Mouse (Mus musculus) erythroid progenitor cell, adult 5-6 weeks (primary cell): ENCODE data around the gene Kmt5a. TPM values are rescaled to one million over a fixed set of nuclear protein-coding genes. Genes with fewer than 3 reads are reported as not detected.
"Not testable (repeated sequence)": the region's sequence is repeated elsewhere in the genome, so short reads cannot be mapped to it uniquely, and the experiment has no call there.

ENCODE experiments used
- ATAC-seq: replicated peaks from 2 replicates; pipeline ENCODE4 v1.8.0; 2016; ENCODE audit warnings: moderate number of reproducible peaks, mild to moderate bottlenecking, moderate TSS enrichment, inconsistent platforms; ENCODE audit not compliant: poor library complexity, low FRiP score, severe bottlenecking
- total RNA-seq, 2 experiments: library from RNA; stranded (forward) in 1 of 2; stranded (reverse) in 1 of 2; fragments of 150-400 nt in 1 of 2; fragments of 186-747, 209-891 nt in 1 of 2; gene quantifications; 2 replicates each; pipeline versions ENCODE4 v1.2.3 to v1.2.4; 2015 to 2017; ENCODE audit warnings: low replicate concordance in 2 of 2

The Kmt5a gene
- total RNA-seq, 2 experiments from 2014 or later = 307 to 488 TPM

DNA sequence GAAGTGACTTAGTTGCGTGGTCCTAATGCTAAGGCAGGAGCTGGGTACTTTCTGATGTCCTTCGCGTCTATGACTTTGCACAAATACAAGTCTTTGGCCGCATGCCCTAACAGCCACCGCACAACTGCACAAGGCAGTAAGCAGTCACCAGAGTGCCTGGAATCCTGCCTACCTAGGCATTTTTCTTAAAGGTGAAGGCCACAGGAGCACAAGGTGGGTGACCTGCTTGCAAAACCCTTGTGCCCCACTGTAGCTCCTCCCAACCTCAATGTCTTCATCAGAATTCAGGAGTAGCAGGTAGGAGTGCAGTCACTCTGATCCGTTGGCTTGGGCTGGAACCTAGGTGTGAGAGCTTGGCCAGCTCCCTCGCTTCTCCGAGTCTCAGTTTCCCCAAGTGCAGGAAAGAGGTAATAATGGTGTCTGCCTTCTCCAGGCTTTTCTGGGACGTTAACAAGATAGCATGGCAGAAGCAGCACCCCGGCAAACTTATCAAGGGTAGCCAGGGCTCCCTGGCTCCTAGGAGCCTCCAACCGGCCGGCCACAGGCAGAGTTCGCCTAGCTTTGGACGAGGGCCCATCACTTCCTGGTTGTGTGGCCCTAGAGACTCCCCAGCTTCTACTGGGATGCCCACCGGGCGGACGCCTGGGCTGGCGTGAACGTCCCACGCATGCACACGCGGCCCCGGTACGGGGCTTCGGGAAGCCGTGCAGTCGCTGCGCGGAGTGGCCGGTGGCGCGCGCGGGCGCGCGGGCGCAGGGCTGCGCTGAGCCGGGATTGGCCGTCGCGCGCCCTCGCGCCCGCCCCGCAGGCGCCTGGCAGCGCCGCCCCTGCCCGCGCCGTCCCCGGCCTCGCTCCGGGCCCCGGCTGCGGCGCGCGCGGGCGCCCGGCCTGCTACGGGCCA is 5.2 kb downstream of the Kmt5a start:
- ATAC-seq = peak; percentile 60

DNA sequence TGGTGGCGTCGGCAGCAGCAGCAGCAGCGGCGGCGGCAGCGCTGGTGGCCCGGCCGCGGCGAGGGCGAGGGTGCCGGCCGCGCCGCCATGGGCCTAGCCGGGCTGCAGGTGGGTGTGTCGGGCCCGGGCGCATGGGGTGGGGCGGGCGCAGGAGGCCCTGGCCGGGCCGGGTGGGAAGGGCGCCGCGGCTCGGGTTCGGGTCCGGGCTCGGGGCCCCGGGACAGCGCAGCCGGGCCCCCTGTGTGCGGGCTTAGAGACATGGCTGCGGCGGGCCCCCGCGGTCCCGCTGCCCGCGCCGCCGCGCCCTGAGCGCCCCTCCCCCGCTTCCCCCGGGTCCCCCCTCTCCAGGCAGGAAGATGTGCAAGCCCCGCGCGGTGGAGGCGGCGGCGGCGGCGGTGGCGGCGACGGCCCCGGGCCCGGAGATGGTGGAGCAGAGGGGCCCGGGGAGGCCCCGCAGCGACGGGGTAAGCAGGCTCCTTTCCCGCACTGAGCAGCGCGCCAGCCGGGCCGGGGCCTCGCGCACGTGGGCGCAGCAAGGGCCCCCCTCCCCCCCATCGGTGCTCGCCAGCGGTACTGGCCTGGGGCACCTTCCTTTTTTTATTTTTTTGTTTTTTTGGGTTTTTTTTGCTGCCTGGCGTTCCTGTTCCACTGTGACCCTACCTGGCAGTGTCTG is 6.0 kb downstream of the Kmt5a start:
- ATAC-seq = peak; percentile 53; the same call in 1 of the 2 replicates

DNA sequence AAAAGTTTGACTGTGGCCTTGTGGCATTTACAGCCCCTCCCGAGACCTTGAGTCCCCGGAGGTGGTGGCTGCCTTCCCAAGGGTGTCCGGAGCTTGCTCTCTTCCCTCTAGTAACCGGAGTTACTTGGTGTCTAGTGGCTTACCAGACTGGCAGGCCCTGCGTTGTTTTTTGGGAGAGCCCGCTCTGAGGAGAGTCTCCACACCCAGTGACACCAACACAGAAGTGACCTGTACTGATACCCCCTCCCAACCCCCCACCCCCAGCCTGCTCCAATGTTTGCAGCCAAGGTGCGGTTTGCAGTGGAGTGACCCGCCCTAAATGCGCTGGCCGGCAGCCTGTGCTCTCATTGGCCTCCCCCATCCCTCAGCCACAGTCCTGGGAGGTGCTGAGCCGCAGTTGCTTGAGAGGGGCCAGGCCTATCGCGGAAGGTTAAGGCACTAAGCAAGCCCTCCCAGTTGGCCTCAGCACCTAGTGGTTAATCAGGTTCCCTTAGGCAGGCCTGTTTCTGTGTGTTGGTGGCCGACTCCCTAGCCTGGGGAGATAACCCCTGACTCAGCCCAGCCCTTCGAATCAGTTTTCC is 6.7 kb downstream of the Kmt5a start:
- ATAC-seq = peak; percentile 33

DNA sequence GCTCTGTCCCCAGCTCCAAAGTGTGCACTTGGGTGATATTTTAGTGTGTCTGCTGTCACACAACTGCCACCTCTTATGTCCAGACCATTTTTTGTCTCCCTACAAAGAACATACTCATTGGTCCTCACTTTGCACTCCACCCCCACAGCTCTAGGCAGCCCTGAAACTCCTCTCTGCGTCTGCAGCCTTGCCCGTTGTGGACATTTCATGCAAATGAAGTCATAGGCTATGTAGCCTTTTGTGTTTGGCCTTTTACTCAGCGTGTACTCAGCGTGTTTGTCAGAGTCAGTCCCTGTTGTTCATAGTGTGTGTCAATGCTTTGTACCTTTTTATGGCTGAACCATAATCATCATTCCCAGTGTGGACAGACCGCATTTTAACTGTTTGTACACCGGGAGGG is 9.8 kb downstream of the Kmt5a start:
- no peak for ATAC-seq

DNA sequence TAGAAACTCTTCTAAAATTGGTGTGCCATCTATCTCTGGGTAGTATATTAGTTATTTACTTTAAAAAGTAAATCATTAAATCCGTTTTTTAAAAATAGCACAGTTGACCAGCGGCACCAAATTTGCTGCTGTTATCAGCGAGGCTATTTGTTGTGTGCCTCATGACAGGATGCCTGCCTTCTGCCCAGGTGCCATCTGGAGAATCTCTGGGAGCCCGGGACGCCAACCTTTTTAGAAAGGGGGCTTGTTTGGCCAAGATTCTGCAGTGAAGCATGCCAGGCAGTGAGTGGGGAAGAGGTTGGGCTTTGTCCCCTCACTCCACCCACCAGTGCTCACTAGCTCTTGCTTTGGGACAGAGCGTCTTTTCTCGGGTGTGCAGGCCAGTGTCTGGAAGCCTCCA is 10.3 kb downstream of the Kmt5a start:
- ATAC-seq = no peak

DNA sequence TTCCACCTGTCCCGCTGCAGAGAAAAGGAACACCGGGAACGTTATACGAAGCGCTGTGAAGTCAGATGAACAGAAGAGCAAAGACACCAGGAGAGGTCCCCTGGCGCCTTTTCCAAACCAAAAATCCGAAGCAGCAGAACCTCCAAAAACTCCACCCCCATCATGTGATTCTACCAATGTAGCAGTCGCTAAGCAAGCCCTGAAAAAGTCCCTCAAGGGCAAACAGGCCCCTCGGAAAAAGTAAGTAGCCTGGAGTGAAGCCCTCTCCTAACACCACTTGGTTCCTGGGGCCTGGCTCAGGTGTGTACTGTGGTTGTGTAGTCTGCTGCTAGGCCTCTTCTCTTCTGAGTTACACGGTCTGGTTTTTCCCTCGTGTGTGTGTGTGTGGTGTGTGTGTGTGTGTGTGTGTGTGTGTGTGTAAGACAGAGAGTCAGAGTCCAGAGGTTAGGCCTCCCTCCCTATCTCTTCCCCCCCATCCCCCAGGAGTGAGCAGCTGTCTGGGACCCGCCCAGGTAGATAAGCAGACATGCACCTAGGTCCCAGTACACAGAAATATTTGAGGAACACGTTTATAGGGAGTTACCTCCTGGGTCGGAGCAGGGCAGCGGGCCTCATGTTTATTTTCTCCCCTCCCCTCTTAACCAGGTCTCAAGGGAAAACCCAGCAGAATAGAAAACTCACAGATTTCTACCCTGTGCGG is 11.1 kb downstream of the Kmt5a start:
- ATAC-seq = 0 out of 2 replicates have a peak, but pooled peaks have one; percentile 20

GRCm38 (mm10) chr5:124452494-124453228 is 12.9 kb downstream of the Kmt5a start:
- no peak for ATAC-seq

- no peak for ATAC-seq
Measured at GRCm38 (mm10) chr5:124453339-124454081, 13.8 kb downstream of the Kmt5a start.

DNA sequence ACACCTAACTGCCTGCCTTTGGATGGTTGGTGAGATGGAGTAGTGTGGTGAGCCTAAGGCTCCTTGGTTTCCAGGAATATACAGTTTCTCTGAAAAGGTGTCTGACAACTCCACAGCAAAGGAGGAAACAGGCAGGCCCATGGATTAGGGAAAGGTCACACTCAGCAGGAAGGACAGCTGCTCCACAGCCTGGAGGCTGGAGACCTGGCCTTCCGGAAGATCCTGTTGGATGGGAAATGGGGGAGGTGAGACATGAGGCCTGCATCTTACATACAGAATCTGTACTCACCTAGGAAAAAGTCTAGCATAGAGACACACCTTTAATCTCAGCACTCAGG is 14.3 kb downstream of the Kmt5a start:
- no peak for ATAC-seq

- ATAC-seq = no peak
Measured at GRCm38 (mm10) chr5:124456762-124457161, 17.0 kb downstream of the Kmt5a start.

GRCm38 (mm10) chr5:124460922-124461321 is 21.2 kb downstream of the Kmt5a start:
- not testable (repeated sequence) for ATAC-seq

DNA sequence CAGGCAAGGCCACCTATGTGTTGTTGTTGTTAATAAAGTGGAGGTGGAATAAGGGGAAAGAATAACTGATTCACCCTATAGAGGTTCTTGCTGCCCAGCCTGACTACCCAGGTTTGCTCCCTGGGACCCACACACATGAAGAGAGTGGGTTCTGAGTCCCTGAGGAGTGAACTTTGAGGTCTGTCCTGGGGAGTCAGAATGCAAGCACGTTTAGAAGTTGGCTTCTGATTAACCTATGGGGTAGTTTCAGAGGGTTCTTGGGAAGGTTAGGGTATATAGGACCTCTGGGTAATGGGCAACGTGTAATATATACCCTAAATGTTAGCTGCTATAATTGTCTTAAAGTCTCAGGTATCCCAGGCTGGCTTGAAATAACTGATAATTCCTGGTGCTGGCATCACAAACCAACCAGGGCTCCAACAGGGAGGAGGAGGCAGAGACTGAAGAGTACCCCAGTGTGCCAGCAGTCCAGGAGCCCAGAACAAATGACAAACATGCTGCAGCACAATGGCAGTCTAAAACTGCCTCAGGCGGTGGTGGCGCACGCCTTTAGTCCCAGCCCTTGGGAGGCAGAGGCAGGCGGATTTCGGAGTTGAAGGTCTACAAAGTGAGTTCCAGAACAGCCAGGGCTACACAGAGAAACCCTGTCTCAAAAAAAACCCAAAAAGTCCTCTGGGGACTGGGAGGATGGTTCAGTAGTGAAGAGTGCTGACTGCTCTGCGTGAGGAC is 22.7 kb downstream of the Kmt5a start:
- no peak for ATAC-seq

DNA sequence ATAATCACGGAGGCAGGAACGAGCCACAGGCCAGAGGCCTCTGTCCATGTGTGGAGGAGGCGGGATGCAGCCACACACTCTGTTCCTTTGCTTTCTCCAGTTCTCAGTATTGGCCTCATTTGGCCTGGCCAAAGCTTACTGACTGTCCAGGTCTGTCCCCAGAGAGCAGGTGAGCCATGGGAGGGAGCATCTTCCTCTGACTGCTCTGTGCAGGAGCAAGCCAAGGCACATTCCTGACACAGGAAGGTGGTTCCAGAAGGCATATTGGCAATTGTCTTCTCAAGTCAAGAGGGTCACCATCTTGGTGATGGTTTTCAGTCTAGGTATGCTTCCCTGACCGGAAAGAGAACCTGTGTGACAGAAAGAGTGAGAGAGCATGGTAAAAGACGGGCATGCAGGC is 23.7 kb downstream of the Kmt5a start:
- ATAC-seq = no peak

- ATAC-seq = no peak
Measured at GRCm38 (mm10) chr5:124464905-124465304, 25.2 kb downstream of the Kmt5a start.

DNA sequence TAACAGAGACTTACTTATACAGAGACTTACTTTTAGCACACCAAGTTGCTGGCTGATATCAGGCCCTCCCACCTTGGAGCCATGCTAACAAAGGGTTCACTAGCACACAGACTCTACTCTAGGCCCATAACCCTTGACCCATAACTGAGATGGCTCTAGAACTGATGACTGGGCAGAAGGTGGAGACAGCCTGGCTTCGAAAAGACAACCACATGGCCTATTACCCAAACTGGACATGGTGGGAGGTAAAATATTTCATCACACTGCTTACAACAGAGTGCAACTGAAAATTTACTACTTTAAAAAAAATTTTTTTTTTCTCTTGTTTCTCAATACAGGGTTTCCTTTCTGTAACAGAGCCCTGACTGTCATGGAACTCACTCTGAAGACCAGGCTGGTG is 28.0 kb downstream of the Kmt5a start:
- no peak for ATAC-seq

DNA sequence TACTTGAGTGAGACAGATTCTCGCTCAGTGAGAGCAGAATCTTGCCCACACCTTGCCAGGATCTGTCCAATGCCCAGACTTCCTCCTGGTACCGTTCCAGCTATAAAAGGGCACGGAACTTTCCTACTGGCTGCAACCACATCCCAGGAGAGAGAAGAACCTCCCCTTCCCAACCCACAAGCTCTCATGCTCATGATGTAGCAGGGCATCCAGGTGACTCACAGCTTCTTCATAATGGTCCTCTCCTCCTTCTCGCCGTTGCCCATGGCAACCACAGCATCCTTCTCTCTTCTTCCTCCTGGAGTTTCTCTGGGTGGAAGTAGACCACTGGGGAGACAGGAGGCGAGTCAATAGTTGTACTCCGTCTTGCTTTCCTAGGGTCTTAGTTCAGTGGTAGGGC is 28.6 kb downstream of the Kmt5a start:
- ATAC-seq = no peak

DNA sequence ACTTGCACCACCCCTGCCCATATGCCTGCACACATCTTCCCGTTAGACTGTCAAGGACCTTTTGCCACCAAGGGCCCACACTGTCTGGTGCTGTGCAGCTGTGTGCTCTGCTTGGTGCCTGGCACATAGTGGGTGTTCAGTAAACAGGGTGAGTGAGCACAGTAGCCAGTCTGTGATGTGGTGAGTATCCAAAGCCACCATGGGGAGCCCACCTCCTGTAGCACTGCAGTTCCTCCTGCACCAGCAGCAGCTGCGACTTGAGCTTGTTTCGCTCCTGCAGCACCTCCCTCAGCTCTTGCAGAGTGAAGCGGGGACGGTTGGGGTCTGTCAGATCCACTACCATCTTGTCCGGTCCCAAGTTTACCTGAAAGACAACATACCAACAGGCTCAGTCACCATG is 29.8 kb downstream of the Kmt5a start:
- no peak for ATAC-seq

DNA sequence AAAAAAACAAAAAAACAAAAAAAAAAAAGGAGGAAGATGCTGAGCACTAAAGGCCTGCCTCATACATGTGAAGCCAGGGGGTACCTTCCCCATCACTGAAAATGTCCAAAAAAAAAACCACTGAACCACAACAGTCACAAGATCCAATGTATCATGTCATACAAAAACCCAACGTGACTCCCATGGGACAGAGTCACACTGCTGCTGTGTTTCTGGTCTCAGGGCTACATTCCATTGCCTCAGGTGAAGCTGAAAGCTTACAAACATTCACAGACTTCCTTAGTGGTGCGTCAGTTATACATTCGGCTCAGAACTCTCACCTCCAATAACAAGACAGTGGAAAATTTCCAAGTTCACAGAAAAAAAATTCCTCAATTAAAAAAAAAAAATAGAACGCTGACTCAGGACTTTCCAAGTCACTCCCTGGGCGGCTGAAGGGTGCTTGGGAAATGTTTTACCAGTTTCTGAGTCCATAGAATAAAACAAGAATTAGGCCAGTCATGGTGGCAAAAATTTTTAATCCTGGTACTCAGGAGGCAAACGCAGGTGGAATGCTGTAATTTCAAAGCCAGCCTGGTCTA is 31.0 kb downstream of the Kmt5a start:
- ATAC-seq = no peak
